Mouse (Mus musculus): ENCODE measurements at regions not wholly inside any gene's neighbourhood (a gene's known extent, or its start where the extent isn't known, plus 50 kb on each side); places are given as distances from the start of the nearest gene placed in this dataset.
"Not testable (repeated sequence)": the region's sequence is repeated elsewhere in the genome, so short reads cannot be mapped to it uniquely, and the experiment has no call there.

DNA sequence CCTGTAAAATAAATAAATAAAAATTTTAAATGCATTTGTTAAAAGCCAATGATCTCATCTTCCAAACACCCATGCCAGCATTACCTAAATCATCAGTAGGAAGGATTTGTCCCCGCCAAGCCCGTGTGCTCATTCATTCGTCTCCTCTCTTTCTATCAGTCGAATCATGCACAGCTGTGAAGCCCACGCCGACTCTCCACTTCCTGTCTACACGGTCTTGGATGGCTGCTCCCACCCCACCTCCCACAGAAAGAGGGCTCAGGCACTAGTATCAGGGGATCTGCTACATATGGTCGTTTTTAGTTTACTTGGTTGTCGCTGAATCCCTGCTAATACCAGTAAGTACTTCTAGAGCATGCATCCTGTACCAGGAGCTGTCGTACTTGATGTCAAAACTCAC, 163.2 kb upstream of the Npvf start:
- 73% methylated on average over 10 of the region's 10 CpGs for WGBS
- no peak for DNase-seq (ENCODE audit: low read depth, low spot score)

DNA sequence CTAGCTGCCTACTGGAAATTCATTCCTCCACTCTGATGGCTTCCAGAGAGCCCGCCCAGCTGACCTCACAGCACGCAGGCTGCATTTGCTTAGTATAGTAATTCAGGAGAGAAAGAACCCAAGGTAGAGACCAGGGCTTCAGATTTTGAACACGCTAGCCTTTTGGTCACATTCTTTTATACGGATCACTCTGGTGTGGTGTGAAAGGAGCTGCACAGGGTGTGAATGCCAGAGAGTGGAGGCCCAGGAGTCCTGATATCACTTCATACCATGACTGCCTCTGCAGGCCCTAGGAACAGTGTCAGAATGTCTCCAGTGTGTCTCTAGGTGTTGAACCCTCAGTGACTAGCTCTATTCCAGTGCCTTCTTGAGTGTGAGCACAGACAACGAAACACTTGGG, 164.2 kb upstream of the Npvf start:
- 93% methylated on average over 5 of the region's 5 CpGs for WGBS
- DNase-seq (ENCODE audit: low read depth, low spot score), result no peak

DNA sequence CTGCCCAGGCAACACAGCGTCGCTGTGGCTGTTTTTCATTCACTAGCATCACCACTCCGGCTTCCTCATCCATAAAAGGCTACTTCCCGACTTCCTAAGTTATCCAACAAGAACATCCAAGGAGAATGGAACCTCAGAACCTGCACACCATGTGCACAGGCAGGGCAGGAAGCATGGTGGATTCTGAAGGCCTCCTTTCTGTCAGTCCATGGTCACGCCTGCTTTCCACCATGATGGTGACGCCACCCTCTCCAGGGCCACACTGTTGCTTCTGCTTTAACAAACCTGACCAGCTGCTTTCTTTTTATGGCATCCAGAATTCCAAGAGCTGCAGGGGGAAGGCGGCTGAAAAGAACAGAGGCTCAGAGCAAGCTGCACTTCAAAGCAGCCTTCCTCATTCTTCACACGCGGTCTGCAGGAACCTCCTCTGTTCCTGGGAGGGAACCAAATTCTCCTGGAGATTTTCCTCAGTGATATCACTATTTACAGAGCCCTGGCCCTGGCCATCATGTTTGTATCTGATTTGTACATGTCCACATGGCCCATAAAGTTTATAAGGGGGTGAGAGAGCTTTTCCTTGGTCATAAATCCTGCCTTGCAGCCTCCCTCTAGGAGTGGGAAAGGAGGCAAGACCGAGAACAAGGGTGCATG, 164.8 kb upstream of the Npvf start:
- DNase-seq (ENCODE audit: low read depth, low spot score), result no peak
- WGBS, result 37% methylated on average over 10 of the region's 10 CpGs

DNA sequence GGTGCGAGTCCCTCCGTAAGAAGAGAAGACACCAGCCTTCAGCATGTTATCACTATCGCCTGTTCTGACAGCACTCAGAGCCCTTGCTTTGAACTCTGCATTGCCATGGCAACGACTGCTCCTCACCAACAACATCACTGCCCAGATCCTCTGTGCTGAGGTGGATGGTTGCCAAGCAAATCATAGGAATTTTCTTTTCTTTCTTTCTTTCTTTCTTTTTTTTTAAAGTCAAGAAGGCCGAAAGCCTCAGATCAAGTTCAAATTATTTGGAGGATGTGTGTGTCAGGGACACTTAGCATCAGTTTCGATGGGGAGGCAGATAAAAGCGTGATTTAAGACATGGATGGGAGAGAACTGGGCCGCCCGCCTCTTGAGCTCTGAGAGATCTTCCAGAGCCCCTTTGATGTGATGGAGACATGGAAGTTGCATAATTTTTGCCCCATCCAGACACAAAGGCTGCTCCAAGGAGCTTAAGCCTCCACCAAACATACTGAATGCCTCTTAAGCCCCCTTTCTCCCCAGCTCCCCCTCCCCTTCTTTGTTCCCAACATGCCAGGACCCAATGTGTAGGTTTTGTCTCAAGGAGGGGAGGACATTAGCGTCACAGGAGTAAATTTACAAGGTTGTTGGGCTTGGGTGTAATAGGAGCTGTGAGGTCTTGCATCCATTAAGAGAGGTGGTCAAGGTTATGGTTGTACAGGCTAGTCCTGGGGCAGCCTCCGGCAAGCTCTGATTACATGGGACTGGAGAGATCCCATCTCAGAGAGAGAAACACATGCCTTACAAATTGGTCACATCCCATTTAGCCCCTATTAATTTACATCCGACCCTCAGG, 167.4 kb upstream of the Npvf start:
- DNase-seq (ENCODE audit: low read depth, low spot score), result no peak
- 72% methylated on average over 12 of the region's 12 CpGs for WGBS

DNA sequence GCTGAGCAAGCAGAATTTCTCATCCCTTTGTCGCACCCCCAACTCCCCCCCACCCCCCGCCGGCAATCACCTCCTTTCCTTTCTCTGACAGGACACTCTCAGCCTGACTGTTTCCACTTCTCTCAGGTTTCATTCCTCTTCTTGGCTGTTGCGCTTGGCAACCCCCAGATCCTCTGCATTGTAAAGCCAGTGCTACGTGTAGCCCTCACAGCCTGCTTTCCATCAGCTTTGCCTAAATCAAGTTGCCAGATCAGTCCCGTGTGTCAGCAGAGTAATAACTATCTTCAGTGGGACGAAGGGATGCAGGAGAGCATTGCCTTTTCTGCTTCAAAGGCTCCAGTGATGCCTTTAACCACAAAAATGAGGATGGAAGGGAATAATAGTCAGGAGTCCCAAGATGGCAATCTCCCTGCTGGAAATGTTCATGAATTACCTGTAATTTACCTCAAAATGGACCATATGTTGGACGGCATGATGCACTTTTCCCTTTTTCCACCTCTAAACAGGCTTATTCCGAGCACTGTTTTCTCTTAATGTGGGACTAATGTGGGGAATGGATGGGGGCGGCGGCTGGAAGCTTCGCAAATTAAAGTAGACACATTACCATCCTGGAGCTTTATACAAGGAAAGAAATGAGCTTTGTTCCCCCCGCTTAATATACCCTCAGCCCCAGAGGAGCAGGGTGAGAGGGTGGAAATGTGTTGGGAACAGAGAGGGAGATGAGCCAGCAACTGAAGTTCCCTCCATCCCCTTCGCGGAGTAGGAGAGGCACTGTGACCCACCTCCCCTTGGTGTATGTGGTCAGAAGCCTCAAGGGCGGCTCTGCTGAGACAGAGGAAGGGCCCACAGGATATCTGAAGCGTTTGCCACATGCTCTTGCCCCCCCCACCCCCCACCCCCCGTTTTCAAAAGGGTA, 168.3 kb upstream of the Npvf start:
- DNase-seq (ENCODE audit: low read depth, low spot score), result no peak
- 72% methylated on average over 18 of the region's 18 CpGs for WGBS

DNA sequence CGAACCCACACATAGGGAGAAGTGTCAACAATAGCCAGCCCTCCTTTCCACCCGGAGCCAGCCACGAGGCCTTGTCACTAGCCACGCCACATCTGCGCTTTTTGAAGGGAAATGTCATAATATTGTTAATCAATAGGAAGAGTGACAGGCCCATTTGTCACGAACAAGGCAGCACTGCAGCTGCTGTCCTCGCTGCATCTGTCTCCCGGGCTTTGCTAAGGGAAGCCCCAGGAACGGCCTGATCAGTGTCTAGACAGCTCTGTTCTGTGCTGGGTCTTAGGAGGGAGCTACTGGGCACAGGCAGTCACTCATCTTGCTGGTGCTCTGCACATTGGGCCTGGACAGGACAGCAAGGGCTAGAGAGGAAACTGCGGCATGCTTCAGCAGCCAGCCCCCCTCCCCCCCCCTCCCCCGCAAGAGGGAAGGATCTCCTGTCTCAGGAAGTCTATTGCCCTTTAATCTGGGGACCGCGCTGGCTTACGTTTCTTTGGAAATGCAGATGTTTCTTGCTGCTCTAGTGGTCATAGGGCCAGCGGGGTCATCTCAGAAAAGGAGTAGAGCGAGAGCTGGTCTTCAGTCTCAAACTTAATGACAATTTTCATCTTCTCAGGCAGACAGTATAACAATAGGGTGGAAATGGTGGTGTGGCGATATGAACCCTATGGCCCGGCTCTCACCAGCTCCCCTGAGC, 169.1 kb upstream of the Npvf start:
- DNase-seq (ENCODE audit: low read depth, low spot score), result no peak

DNA sequence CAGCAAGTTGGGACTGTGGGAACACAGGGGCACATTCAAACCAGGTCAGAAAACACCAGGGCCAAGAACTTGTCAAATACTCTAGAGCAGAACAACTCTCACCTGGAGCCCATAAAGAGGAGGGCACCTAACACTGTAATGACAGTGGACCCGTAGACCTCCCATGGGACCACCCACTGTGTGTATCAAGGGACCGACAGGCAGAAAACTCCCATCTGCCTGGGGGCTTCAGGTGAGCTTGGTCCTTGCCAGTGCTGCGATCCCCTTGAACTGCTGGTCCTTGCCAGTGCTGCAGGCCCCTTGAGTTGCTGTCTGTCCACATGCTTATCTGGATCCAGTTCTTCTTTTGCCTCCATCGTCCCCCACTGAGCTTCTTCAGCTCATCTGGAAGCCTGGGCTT, 170.2 kb upstream of the Npvf start:
- WGBS, result 76% methylated on average over 4 of the region's 4 CpGs
- no peak for DNase-seq (ENCODE audit: low read depth, low spot score)

More for the DNA sequence above, 169.1 kb upstream of the Npvf start:
- 48% methylated on average over 18 of the region's 18 CpGs for WGBS

DNA sequence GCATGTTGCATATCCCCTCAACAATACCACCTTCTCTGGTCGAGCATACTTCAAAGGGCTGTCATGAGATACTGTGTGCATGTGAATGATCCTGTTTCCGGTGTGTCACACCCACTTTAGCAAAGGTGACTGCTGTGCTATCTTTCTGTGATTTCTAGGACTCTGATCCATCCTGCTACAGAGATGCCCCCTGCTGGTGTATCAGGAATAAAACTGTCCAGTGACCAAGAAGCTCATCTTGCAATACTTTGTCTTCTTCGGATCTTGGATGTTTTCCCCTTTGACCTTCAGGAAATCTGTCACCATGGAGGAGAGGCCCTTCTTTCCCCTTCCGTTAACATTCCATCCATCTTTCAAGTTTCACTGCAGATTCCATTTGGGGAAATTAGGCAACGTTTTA, 177.5 kb upstream of the Npvf start:
- DNase-seq (ENCODE audit: low read depth, low spot score), result no peak
- WGBS, result 65% methylated on average over 5 of the region's 5 CpGs

DNA sequence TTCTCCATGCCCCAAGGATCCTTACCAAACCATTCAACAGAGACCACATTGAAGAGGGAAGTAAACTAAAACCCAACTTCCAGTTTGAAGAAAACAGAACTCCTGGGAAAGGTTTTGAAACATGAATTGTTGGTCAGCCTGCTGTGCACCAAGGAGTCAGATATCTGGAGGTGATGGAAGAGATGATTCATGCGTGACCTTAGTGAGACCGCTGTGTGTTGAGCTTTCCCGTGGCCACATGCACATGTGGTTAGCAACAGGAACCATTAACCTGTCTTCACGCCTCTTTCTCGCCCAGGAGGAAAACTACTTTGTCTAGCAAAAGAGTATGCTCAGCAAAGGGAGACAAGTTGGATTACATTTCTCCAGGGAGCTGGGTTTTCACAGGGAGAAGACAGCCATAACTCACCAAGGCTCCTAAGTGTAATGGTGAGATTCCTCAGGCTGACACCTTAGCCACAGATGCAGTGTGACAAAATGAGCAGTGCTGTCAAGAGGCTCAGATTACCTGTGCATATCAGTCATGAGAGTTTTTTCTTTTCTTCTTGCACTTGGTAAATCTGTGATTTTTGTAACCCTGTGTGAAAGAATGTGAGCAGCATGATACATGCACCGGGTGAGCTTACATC, 181.9 kb upstream of the Npvf start:
- no peak for DNase-seq (ENCODE audit: low read depth, low spot score)
- WGBS, result 75% methylated on average over 6 of the region's 6 CpGs

DNA sequence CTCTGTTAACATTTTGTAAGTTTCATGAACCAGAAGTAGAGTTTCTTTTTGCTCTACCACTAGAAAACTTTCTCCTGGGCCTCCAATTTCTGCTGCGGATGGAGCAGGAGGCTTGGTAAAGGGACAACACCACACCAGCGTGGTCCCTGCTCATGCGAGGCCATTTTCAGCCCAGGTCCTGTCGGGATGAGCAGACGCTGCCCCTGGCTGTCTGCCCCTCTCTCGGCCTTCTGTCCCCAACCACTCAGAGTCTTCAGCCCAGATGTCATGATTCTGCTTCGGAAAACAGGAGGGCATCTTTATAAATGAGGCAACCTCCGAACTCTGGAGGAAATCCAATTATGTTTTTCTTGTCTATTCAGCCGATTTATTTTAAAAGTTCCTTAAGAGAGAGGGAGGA, 186.6 kb upstream of the Npvf start:
- 79% methylated on average over 9 of the region's 9 CpGs for WGBS
- DNase-seq (ENCODE audit: low read depth, low spot score), result no peak

DNA sequence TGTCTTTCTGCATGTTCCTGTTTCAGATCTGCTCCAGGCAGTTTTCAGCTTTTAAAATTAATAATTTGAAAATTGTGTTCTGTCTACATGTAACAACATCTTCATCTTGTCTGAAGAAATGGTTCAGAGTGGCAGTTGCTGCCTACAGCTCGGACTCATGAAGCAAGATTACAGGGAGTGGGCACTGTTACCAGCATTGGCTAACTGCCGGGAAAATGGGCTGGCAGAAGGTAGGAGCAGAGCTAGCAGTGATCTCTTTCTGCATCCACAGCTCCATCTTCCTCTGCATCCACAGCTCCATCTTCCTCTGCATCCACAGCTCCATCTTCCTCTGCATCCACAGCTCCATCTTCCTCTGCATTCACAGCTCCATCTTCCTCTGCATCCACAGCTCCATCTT, 191.0 kb upstream of the Npvf start:
- WGBS, result 79% methylated on average over 2 of the region's 2 CpGs
- DNase-seq (ENCODE audit: low read depth, low spot score), result not testable (repeated sequence)

DNA sequence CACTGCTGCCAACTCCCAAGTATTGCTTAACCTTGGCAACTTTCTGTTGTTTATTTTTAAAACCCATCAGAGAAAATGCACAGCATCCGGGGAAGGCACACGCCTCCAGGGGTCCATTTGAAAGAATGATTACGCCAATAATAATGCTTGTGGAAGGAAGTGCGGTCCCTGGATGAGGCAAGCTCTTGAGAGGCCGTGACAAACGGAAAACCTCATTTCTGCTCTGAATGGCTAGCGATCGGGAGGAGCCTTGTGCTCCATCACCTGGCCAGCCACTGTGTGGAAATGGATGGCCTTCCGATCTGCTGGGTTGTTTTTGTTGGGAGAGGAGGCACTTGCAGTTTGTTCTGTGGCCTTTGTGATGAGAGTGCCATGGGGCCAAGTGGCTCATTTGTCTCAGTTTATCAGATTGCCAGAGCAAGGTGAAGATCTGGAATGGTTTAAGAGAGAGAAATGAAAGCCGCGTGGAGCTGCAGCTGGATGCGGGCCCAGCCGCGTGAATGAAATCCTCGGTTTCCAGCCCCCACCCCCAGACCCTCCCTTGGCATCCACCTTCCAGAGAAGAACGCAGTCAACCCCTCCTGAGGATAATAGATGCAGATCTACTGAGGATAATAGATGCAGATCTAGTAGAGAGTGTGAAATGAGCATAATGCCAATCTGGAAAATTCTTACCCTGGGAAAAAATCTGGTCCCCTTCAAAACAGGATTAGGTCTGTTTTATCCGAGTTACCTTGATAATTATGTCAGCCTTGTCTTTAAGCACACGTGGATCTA, 192.7 kb upstream of the Npvf start:
- WGBS, result 73% methylated on average over 18 of the region's 18 CpGs
- no peak for DNase-seq (ENCODE audit: low read depth, low spot score)

DNA sequence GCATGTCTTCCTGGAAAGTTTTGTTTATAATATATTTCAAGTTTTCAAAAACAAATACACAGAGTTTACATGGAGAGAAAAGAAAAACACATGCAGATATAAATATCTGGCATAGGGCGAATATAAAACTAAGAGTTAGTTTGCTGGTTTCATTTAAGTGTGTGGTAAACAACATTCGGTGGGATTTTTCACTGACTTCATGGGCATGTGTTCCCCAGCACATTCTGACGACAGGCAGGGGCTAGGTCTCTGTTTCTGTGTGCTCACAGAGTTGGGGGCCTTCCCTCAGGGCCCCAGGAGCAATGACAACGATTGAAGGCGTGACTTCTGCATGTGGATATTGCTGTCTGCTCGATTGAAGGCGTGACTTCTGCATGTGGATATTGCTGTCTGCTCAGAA, 193.3 kb upstream of the Npvf start:
- no peak for DNase-seq (ENCODE audit: low read depth, low spot score)
- 64% methylated on average over 7 of the region's 7 CpGs for WGBS

DNA sequence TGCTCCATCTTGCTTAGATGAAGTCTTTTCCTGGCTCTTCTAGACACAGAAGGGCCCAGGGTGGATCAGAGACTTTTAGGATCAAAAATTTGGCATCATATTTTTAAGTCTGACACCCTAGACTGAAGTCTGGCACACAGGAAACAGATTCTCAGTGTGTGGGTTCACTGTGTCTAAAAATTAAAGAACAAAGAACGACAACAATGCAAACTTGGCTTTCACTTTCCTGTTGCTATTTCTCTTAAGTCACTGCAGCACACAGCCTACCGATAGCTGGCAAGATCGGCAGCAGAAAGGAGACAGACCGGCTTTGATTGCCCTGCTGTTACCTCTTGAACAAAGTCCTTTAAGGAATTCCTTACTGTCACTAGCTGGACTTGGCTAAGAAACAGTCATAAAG, 204.9 kb upstream of the Npvf start:
- DNase-seq (ENCODE audit: low read depth, low spot score), result no peak
- WGBS, result 21% methylated on average over 4 of the region's 4 CpGs

DNA sequence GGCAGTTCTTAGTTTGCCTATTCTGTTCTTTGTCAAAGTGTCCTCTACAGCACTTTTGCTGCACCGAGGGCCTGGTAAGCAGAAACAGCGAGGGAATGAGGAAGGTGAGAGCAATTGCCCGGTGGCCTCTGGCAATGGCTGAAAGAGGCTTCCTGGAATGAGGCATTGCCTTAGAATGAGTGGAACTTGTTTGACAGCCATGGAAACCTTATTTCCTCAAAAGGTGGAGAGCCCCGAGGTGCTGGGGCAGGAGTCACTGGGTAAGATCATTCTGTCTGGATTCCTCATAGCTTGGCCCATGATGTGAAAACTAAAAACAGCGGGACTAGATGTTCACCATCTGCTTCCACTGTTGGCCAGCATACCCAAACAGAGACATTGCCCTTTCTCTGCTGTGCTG, 223.8 kb upstream of the Npvf start:
- 70% methylated on average over 5 of the region's 5 CpGs for WGBS
- no peak for DNase-seq (ENCODE audit: low read depth, low spot score)

DNA sequence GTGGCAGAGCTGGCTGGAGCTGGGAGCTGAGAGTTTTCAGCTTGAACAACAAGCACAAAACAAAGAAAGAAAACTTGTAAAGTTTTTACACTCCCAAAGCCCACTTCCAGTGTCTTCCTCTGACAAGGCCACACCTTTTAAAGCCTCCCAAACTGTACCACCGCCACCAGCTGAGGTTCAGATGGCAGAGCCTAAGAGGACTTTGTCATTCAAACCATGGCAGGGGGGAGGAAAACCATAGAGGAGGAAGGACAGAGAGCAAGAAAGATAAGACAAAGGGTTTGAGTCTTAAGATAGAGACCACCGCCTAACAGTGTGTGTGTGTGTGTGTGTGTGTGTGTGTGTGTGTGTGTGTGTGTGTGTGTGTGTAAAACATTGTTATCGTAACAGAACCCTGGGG, 228.1 kb upstream of the Npvf start:
- no peak for DNase-seq (ENCODE audit: low read depth, low spot score)
- WGBS, result 75% methylated on average over 3 of the region's 3 CpGs

DNA sequence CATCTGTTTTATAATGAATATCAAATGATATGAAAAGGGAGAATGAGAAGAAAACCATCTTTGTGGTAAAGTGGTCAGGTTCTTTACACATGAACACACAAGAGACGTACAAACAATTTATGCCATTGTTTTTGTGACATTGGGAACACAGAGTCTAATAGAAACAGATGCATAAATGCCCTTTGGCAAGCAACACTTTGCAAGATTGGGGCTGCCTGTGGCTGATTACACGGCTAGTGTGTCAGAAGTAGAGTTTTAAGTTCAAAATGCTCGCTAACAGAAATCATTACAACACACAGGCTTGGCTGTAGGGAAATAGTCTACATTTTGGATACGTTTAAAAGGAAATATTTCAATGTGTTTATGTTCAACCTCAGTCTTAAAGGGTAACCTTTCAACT, 228.5 kb upstream of the Npvf start:
- no peak for DNase-seq (ENCODE audit: low read depth, low spot score)
- WGBS, result 79% methylated on average over 4 of the region's 4 CpGs

DNA sequence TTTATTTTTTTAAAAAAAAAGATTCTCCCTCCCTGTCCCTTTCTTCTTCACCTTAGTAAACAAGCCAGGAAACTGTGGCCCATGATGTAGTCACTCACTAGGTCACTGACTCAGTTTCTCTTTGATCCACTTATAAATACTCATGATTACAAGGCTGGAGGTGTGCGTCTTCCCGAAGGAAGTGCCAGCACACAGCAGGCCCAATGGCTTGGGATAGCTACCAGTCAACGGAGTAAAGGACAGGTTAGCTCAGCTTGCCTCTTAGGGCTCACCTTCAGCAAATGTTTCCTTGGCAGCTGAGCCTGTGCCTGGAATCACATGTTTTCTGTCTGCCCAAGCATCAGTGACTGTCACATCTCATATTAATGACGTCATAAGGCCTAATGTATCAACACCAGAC, 230.8 kb upstream of the Npvf start:
- DNase-seq (ENCODE audit: low read depth, low spot score), result no peak
- 91% methylated on average over 4 of the region's 4 CpGs for WGBS
